In the genomic region with DNA sequence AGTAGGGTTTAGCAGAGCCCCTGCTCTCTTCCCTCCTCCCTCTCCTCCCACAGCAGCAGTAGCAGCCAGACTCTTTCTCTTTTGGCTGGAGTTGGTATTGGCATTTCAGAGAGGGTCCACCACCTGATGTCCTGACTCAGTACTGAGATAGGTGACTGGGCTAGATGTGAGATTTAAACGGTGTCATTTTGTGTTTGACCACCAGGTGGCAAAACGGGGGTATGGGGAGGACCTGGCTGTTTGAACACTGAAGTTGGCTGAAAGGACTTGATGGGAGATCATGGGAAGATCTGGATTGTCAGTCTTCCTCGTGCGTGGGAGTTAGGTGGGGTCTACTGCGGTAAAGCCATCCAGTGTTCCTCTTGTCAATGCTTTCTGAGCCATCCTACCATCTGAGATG, we compare ENCODE assay signal across 10 mouse cellular contexts. TPM values are rescaled to one million over a fixed set of nuclear protein-coding genes. Genes with fewer than 3 reads are reported as not detected.
DNase-seq lines count a peak whose midpoint lies in the region; ATAC-seq and TF ChIP-seq lines count a peak whose summit lies in the region.
"Had no signal": no experiment of that assay in that cellular context is flagged by ENCODE, and none has a peak within 500 bp of the region (broad histone marks: within the 10 kb centered on the region; RNA-seq: fewer than 3 reads in every experiment).

No protein-coding gene starts in this region.

- no peak overlapping the region for H3K4me3 ChIP-seq in intestine, embryonic 14.5 days (ENCODE audit: low read depth, low read length)
- H3K4me3 ChIP-seq in intestine, embryonic 15.5 days (replicated peaks) = no peak overlapping the region
- H3K4me3 ChIP-seq in ES-Bruce4 (ENCODE audit: low read depth, low read length) = no peak overlapping the region
- H3K4me3 ChIP-seq in forebrain, postnatal 0 days (ENCODE audit: low read depth, low read length) = no peak overlapping the region
- H3K4me3 ChIP-seq in kidney, embryonic 15.5 days (replicated peaks) = no peak overlapping the region
- no peak overlapping the region for H3K4me3 ChIP-seq in lung, postnatal 0 days (ENCODE audit: low read depth, low read length)
- H3K4me3 ChIP-seq: embryonic facial prominence, embryonic 13.5 days; limb, embryonic 15.5 days had no signal

- H3K9ac ChIP-seq in intestine, embryonic 14.5 days (ENCODE audit: low read length) = no peak overlapping the region
- no peak overlapping the region for H3K9ac ChIP-seq in intestine, embryonic 15.5 days
- no peak overlapping the region for H3K9ac ChIP-seq in ES-Bruce4 (ENCODE audit: low read depth, poor library complexity, severe bottlenecking)
- H3K9ac ChIP-seq in forebrain, postnatal 0 days = no peak overlapping the region
- no peak overlapping the region for H3K9ac ChIP-seq in kidney, embryonic 15.5 days
- no peak overlapping the region for H3K9ac ChIP-seq in lung, postnatal 0 days (replicated peaks; ENCODE audit: low read depth)
- H3K9ac ChIP-seq: embryonic facial prominence, embryonic 13.5 days; limb, embryonic 15.5 days had no signal

- 33% methylated on average over 5 of the region's 5 CpGs for WGBS in intestine, embryonic 14.5 days
- WGBS in intestine, embryonic 15.5 days = 30% methylated on average over 5 of the region's 5 CpGs
- WGBS in forebrain, postnatal 0 days = 20% methylated on average over 5 of the region's 5 CpGs
- WGBS in kidney, embryonic 15.5 days = 28% methylated on average over 5 of the region's 5 CpGs
- 23% methylated on average over 5 of the region's 5 CpGs for WGBS in lung, postnatal 0 days

- peak; percentile 44 for TF ChIP-seq CTCF in ES-Bruce4 (IDR thresholded peaks at IDR 0.05; ENCODE audit: low read depth, low read length)
- peak; percentile 86 for TF ChIP-seq CTCF in forebrain, postnatal 0 days (IDR thresholded peaks at IDR 0.05; ENCODE audit: low read depth)
- peak; percentile 87 for TF ChIP-seq CTCF in lung, postnatal 0 days (IDR thresholded peaks at IDR 0.05)

- TF ChIP-seq EP300 in ES-Bruce4 (IDR thresholded peaks at IDR 0.05; ENCODE audit: insufficient read depth, low read depth, low read length) = no peak
- no peak for TF ChIP-seq EP300 in lung, postnatal 0 days (IDR thresholded peaks at IDR 0.05)

- no peaks in the 10 kb centered on the region for H3K9me3 ChIP-seq in intestine, embryonic 14.5 days (ENCODE audit: control insufficient read depth, low read length)
- H3K9me3 ChIP-seq in intestine, embryonic 15.5 days = no peaks in the 10 kb centered on the region
- H3K9me3 ChIP-seq in ES-Bruce4 (replicated peaks; ENCODE audit: control insufficient read depth, insufficient read depth, low read length, poor library complexity, severe bottlenecking) = no peaks in the 10 kb centered on the region
- no peaks in the 10 kb centered on the region for H3K9me3 ChIP-seq in forebrain, postnatal 0 days (ENCODE audit: low read length)
- no peaks in the 10 kb centered on the region for H3K9me3 ChIP-seq in kidney, embryonic 15.5 days (replicated peaks)
- no peaks in the 10 kb centered on the region for H3K9me3 ChIP-seq in lung, postnatal 0 days (ENCODE audit: low read length)
- H3K9me3 ChIP-seq: embryonic facial prominence, embryonic 13.5 days; limb, embryonic 15.5 days had no signal

- TF ChIP-seq POLR2A in ES-Bruce4 (IDR thresholded peaks at IDR 0.05; ENCODE audit: insufficient read depth, low read length) = no peak

- 0 out of 2 replicates have a peak, but pooled peaks have one; percentile 41 for ATAC-seq in intestine, embryonic 14.5 days (replicated peaks; ENCODE audit: low FRiP score, low TSS enrichment, low read depth)
- ATAC-seq in intestine, embryonic 15.5 days = no peak
- peak; percentile 42; the same call in 1 of the 2 replicates for ATAC-seq in cerebellum, adult (ENCODE audit: insufficient number of reproducible peaks, low FRiP score, low TSS enrichment)
- peak; percentile 55; the same call in 1 of the 2 replicates for ATAC-seq in forebrain, postnatal 0 days
- ATAC-seq in kidney, embryonic 15.5 days (replicated peaks; ENCODE audit: low FRiP score) = peak; percentile 64; the same call in 1 of the 2 replicates
- peak; percentile 40; the same call in 1 of the 2 replicates for ATAC-seq in lung, postnatal 0 days

- no peak overlapping the region for H3K27ac ChIP-seq in intestine, embryonic 14.5 days (ENCODE audit: low read depth)
- H3K27ac ChIP-seq in intestine, embryonic 15.5 days = no peak overlapping the region
- no peak overlapping the region for H3K27ac ChIP-seq in ES-Bruce4 (ENCODE audit: insufficient read depth, low read length)
- H3K27ac ChIP-seq in forebrain, postnatal 0 days (ENCODE audit: low read depth, low read length) = no peak overlapping the region
- no peak overlapping the region for H3K27ac ChIP-seq in kidney, embryonic 15.5 days
- H3K27ac ChIP-seq in lung, postnatal 0 days (ENCODE audit: low read length) = no peak overlapping the region
- H3K27ac ChIP-seq: embryonic facial prominence, embryonic 13.5 days; limb, embryonic 15.5 days had no signal

- H3K36me3 ChIP-seq in intestine, embryonic 14.5 days (ENCODE audit: control insufficient read depth, insufficient read depth, low read length) = peaks cover 62% of the 10 kb centered on the region
- peaks cover 15% of the 10 kb centered on the region for H3K36me3 ChIP-seq in intestine, embryonic 15.5 days
- H3K36me3 ChIP-seq in ES-Bruce4 (ENCODE audit: control insufficient read depth, insufficient read depth, low read length, poor library complexity, severe bottlenecking) = peaks cover 27% of the 10 kb centered on the region
- peaks cover 40% of the 10 kb centered on the region for H3K36me3 ChIP-seq in forebrain, postnatal 0 days (ENCODE audit: insufficient read depth)
- peaks cover 60% of the 10 kb centered on the region for H3K36me3 ChIP-seq in kidney, embryonic 15.5 days
- peaks cover 20% of the 10 kb centered on the region; the same call in 1 of the 2 replicates for H3K36me3 ChIP-seq in lung, postnatal 0 days (ENCODE audit: insufficient read depth, low read length)
- peaks cover 7% of the 10 kb centered on the region for H3K36me3 ChIP-seq in splenic B cell, adult 2 months (ENCODE audit: control insufficient read depth, insufficient read depth, low read length, poor library complexity, severe bottlenecking)

- no peaks in the 10 kb centered on the region for H3K27me3 ChIP-seq in intestine, embryonic 14.5 days (replicated peaks; ENCODE audit: control insufficient read depth, insufficient read depth, low read length)
- no peaks in the 10 kb centered on the region for H3K27me3 ChIP-seq in intestine, embryonic 15.5 days (replicated peaks)
- H3K27me3 ChIP-seq in ES-Bruce4 (ENCODE audit: control insufficient read depth, insufficient read depth, low read length, poor library complexity, severe bottlenecking) = no peaks in the 10 kb centered on the region
- no peaks in the 10 kb centered on the region for H3K27me3 ChIP-seq in forebrain, postnatal 0 days (ENCODE audit: insufficient read depth, low read length)
- H3K27me3 ChIP-seq in kidney, embryonic 15.5 days = no peaks in the 10 kb centered on the region
- no peaks in the 10 kb centered on the region for H3K27me3 ChIP-seq in lung, postnatal 0 days (replicated peaks; ENCODE audit: insufficient read depth, low read length)
- H3K27me3 ChIP-seq in splenic B cell, adult 2 months (ENCODE audit: control insufficient read depth, insufficient read depth, low read length, poor library complexity, severe bottlenecking) = no peaks in the 10 kb centered on the region
- H3K27me3 ChIP-seq: embryonic facial prominence, embryonic 13.5 days; limb, embryonic 15.5 days had no signal

- H3K4me1 ChIP-seq in intestine, embryonic 14.5 days (replicated peaks; ENCODE audit: control insufficient read depth, insufficient read depth, low read length) = peaks cover 8% of the 10 kb centered on the region; the same call in 1 of the 2 replicates
- H3K4me1 ChIP-seq in intestine, embryonic 15.5 days (replicated peaks) = peaks cover 13% of the 10 kb centered on the region
- H3K4me1 ChIP-seq in ES-Bruce4 (ENCODE audit: control insufficient read depth, insufficient read depth, low read length) = no peaks in the 10 kb centered on the region
- H3K4me1 ChIP-seq in forebrain, postnatal 0 days (ENCODE audit: insufficient read depth) = no peaks in the 10 kb centered on the region
- peaks cover 9% of the 10 kb centered on the region; the same call in 1 of the 2 replicates for H3K4me1 ChIP-seq in kidney, embryonic 15.5 days
- H3K4me1 ChIP-seq in lung, postnatal 0 days (ENCODE audit: insufficient read depth, low read depth, low read length) = 0 out of 2 replicates have a peak, but pooled peaks cover 4% of the 10 kb centered on the region
- H3K4me1 ChIP-seq: limb, embryonic 15.5 days had no signal

- DNase-seq in intestine, embryonic 14.5 days (ENCODE audit: low spot score) = peak; percentile 85
- DNase-seq in forebrain, postnatal 0 days = peak; percentile 82
- DNase-seq in lung, postnatal 0 days (ENCODE audit: low spot score) = peak; percentile 72
- peak; percentile 83 for DNase-seq in splenic B cell, adult 2 months (ENCODE audit: low read depth, low spot score)

- no peak overlapping the region for H3K4me2 ChIP-seq in intestine, embryonic 14.5 days (ENCODE audit: low read length)
- H3K4me2 ChIP-seq in intestine, embryonic 15.5 days (replicated peaks) = no peak overlapping the region
- no peak overlapping the region for H3K4me2 ChIP-seq in forebrain, postnatal 0 days (ENCODE audit: low read depth)
- H3K4me2 ChIP-seq in kidney, embryonic 15.5 days = no peak overlapping the region
- H3K4me2 ChIP-seq in lung, postnatal 0 days (replicated peaks; ENCODE audit: low read depth, low read length) = no peak overlapping the region
- H3K4me2 ChIP-seq: embryonic facial prominence, embryonic 13.5 days; limb, embryonic 15.5 days had no signal

RNA-seq across cellular contexts. Expression of gene Rab5if, which starts 10.7 kb away (rescaled TPM):
- 253 and 276 TPM in 2 replicates for polyA plus RNA-seq in intestine, embryonic 14.5 days (2014; fragmentation: Nextera tagmentation; extraction: Ambion mirVana)
- 304 and 311 TPM in 2 replicates for polyA plus RNA-seq in intestine, embryonic 15.5 days (2015; fragmentation: Nextera tagmentation; extraction: Ambion mirVana)
- polyA plus RNA-seq in ES-Bruce4 (2011; ENCODE audit: insufficient read depth, insufficient read length, low read depth, missing spikeins) = 92.7 and 98.2 TPM in 2 replicates
- total RNA-seq in forebrain, postnatal 0 days (2014; rRNA removed) = 123 TPM in 2 replicates
- polyA plus RNA-seq in forebrain, postnatal 0 days (2015; fragmentation: Nextera tagmentation; extraction: Ambion mirVana) = 154 and 169 TPM in 2 replicates
- polyA plus RNA-seq in kidney, embryonic 15.5 days (2015; fragmentation: Nextera tagmentation; extraction: Ambion mirVana) = 174 and 181 TPM in 2 replicates
- polyA plus RNA-seq in lung, postnatal 0 days (2015; fragmentation: Nextera tagmentation; extraction: Ambion mirVana) = 271 and 290 TPM in 2 replicates

RNA-seq across cellular contexts. Expression of gene Sla2, which starts 13.4 kb away (rescaled TPM):
- 0.40 and 0.51 TPM in 2 replicates for polyA plus RNA-seq in intestine, embryonic 14.5 days (2014; fragmentation: Nextera tagmentation; extraction: Ambion mirVana)
- polyA plus RNA-seq in intestine, embryonic 15.5 days (2015; fragmentation: Nextera tagmentation; extraction: Ambion mirVana) = 0.53 and 0.66 TPM in 2 replicates
- polyA plus RNA-seq in ES-Bruce4 (2011; ENCODE audit: insufficient read depth, insufficient read length, low read depth, missing spikeins) = not detected in 2 replicates
- total RNA-seq in forebrain, postnatal 0 days (2014; rRNA removed) = not detected in 2 replicates
- 0.14 and 0.19 TPM in 2 replicates for polyA plus RNA-seq in forebrain, postnatal 0 days (2015; fragmentation: Nextera tagmentation; extraction: Ambion mirVana)
- polyA plus RNA-seq in kidney, embryonic 15.5 days (2015; fragmentation: Nextera tagmentation; extraction: Ambion mirVana) = 0.22 and 0.30 TPM in 2 replicates
- polyA plus RNA-seq in lung, postnatal 0 days (2015; fragmentation: Nextera tagmentation; extraction: Ambion mirVana) = 0.49 and 0.65 TPM in 2 replicates

RNA-seq across cellular contexts. Expression of gene 4930518I15Rik, which starts 15.9 kb away (rescaled TPM):
- 6.3 and 8.9 TPM in 2 replicates for polyA plus RNA-seq in intestine, embryonic 14.5 days (2014; fragmentation: Nextera tagmentation; extraction: Ambion mirVana)
- 5.3 and 6.7 TPM in 2 replicates for polyA plus RNA-seq in intestine, embryonic 15.5 days (2015; fragmentation: Nextera tagmentation; extraction: Ambion mirVana)
- 2.3 and 3.3 TPM in 2 replicates for polyA plus RNA-seq in ES-Bruce4 (2011; ENCODE audit: insufficient read depth, insufficient read length, low read depth, missing spikeins)
- 1.00 and 2.5 TPM in 2 replicates for total RNA-seq in forebrain, postnatal 0 days (2014; rRNA removed)
- 1.3 and 2.1 TPM in 2 replicates for polyA plus RNA-seq in forebrain, postnatal 0 days (2015; fragmentation: Nextera tagmentation; extraction: Ambion mirVana)
- polyA plus RNA-seq in kidney, embryonic 15.5 days (2015; fragmentation: Nextera tagmentation; extraction: Ambion mirVana) = 8.6 and 9.8 TPM in 2 replicates
- polyA plus RNA-seq in lung, postnatal 0 days (2015; fragmentation: Nextera tagmentation; extraction: Ambion mirVana) = 4.1 and 5.5 TPM in 2 replicates

RNA-seq across cellular contexts. Expression of gene Tgif2, which starts 33.8 kb away (rescaled TPM):
- polyA plus RNA-seq in intestine, embryonic 14.5 days (2014; fragmentation: Nextera tagmentation; extraction: Ambion mirVana) = 61.4 and 63.5 TPM in 2 replicates
- 34.3 and 38.3 TPM in 2 replicates for polyA plus RNA-seq in intestine, embryonic 15.5 days (2015; fragmentation: Nextera tagmentation; extraction: Ambion mirVana)
- 32.9 and 33.8 TPM in 2 replicates for polyA plus RNA-seq in ES-Bruce4 (2011; ENCODE audit: insufficient read depth, insufficient read length, low read depth, missing spikeins)
- 13.1 and 13.7 TPM in 2 replicates for total RNA-seq in forebrain, postnatal 0 days (2014; rRNA removed)
- 8.7 and 9.3 TPM in 2 replicates for polyA plus RNA-seq in forebrain, postnatal 0 days (2015; fragmentation: Nextera tagmentation; extraction: Ambion mirVana)
- 62.2 and 68.5 TPM in 2 replicates for polyA plus RNA-seq in kidney, embryonic 15.5 days (2015; fragmentation: Nextera tagmentation; extraction: Ambion mirVana)
- 13.7 and 15.1 TPM in 2 replicates for polyA plus RNA-seq in lung, postnatal 0 days (2015; fragmentation: Nextera tagmentation; extraction: Ambion mirVana)
